Mouse (Mus musculus) heart, postnatal 14 days (tissue): ENCODE results near the gene Plekhm3. TPM values are rescaled to one million over a fixed set of nuclear protein-coding genes. Genes with fewer than 3 reads are reported as not detected.

ENCODE experiments used
- DNase-seq, 2 experiments: peaks; one replicate each; pipeline ENCODE4 v3.0.0; 2021 to 2022
- intact Hi-C: fragments of 180-260 bp; cut with DNase I; formaldehyde crosslinking; loops from one replicate; pipeline ENCODE4 v1.15.1; 2025
- total RNA-seq, 2 experiments: library from RNA; stranded (reverse); gene quantifications; 2 replicates each; pipeline ENCODE4 v1.2.3; 2021

Gene Plekhm3
- total RNA-seq, 2 experiments from 2014 or later, result 6.8 to 10.8 TPM

DNA sequence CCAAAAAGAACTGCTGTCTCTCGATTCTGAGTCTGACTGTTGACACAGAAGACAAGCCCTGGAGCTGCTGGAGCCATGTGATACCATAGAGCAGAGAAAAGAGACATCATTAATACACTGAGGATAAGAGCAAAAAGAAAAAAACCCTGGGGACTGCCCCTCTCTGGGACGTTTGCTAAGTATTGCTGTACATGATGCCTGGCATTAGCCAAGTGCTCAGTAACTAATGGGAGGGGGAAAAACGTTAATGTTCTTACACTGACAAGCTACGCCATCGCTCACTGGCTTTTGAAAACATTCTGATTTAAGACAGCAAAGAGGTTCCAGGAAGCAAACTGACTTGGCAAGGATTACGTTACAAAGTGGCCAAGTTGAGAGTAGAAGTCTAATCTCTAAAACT, 26.5 kb downstream of the Plekhm3 start:
- DNase-seq, result no peak
- intact Hi-C loops, result no loop called here

- no peak for DNase-seq
- intact Hi-C loops, result no loop called here
Observed at GRCm38 (mm10) chr1:64929673-64930072, 27.0 kb downstream of the Plekhm3 start.

DNA sequence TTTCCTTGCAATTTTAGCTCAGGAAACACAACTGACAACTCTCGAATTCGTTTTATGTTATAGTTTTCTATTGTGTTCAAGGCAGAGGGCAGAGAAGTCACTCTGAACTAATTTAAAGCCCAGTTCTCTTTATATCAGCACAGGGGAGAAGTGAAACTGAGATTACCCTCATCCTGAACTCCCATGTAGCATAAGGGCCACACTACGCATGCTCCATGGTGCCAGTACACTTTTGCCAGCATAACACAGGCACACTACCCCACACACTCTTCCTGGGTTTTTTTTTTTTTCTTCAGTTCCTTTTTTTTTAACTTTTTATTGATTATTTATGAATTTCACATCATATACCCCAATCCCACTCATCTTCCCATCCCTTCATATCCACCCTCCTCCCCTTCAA, 28.1 kb downstream of the Plekhm3 start:
- no peak for DNase-seq
- intact Hi-C loops, result no loop called here

GRCm38 (mm10) chr1:64927437-64928274, 29.0 kb downstream of the Plekhm3 start:
- no peak for DNase-seq
- intact Hi-C loops, result no loop called here

GRCm38 (mm10) chr1:64925594-64925993, 31.0 kb downstream of the Plekhm3 start:
- intact Hi-C loops, result no loop called here

DNA sequence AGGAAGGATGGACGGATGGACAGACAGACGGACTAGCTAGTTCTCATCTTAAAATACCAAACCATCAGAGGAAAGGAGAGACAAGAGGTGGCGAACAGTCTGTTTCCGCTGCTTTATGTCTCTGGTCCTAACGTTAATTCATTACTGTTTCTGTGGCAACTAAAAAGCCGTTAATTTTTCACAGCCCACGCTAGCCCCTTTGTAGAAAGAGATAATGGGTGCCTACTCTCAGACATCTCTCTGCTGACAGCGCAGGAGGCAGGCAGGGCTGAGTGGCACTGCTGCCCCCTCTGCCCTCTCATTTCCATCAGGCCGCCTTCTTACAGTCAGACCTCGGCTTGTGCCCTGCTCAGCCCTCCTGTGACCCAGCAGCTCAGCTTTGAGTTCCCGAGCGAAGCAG, 32.3 kb downstream of the Plekhm3 start:
- DNase-seq, result no peak
- intact Hi-C loops, result loop anchor here (5.0 kb wide), 1 partner anchor 58 kb away; no protein-coding TSS in a partner anchor

More at GRCm38 (mm10) chr1:64925594-64925993, 31.0 kb downstream of the Plekhm3 start:
- no peak for DNase-seq

DNA sequence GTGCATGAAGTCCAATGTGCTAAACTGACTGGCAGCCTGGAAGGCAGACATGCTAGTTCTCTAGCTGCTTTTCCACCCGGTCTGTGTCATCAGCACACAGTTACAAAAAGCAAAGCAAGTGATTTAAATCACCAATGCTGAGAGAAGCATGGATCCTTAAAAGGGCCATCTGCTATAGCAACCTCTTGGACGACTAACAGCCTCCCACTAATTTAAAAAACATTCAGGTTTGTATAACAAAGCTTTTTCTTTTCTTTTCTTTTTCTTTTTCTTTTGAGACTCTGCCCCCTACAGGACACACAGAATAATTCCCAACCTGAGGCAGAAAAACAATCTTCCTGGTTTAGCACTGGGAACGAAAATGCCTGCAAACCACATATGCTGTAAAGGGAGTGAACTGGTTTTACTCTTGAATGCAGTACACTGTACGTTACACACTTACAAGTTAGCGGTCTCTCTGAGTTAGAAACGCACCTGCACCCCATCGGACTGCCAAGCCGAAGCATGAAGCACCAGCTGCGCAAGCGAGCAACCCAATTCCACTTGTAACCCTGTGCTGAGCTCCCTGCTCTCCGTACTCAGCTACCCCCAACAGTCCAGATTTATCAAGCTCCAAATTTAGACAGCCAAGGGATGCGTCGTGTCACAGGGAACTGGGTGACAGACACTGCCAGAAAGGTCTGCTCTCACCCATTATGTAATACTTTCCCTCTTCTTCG, 37.7 kb downstream of the Plekhm3 start:
- DNase-seq, result peak; percentile 12 to 61
- intact Hi-C loops, result loop anchor here (1.0 to 10.0 kb wide), 4 partner anchors 182 to 1254 kb away; partner anchors contain the start of gene Fzd5

DNA sequence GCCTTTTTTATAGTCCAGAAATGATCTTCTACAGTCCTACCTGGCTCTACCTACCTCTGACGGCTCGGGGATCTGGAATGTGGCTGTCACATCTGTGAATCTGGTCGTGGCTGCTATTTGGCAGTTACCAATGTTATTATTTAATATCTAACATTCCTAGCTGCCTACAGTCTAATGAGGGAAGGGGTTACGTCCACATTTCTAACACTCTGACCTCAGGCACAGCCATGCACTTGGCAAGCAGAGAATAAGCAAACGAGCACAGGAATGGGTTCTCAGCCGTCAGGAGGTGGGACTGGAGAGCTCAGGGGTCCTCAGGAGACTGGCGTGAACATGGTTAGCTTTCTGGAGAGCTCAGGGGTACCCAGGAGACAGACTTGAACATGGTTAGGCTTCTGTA, 38.7 kb downstream of the Plekhm3 start:
- intact Hi-C loops, result loop anchor here (1.0 to 10.0 kb wide), 4 partner anchors 181 to 1253 kb away; partner anchors contain the start of gene Fzd5
- no peak for DNase-seq

DNA sequence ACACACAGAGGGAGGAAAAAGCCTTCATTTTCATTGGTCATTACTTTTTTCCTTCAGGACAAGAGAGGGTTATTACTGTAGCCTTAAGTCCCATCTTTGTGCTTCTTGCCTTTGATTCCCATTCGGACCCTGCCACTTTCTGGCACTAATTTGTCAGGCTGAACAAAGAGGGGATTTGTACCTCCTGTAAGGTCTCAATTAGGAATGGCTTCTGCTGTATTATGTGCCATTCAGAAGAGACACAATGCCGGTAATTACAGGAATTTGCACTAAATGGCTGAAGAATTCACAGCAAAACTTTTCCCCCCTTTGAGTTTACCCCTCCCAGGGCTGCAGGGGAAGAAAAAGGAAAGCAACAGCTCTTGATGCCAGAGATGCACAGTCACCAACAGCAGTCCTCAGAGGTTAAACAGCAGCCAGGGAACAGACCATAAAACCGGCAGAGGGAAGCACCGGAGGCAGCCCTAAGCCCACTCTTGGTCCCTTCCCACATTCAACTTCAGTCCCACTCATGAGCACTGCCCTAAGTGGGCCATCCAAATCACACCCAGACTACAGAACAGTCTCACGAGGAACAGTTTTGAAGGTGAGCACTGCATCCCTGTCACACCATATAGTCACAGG, 39.6 kb downstream of the Plekhm3 start:
- intact Hi-C loops, result loop anchor here (10.0 kb wide), 1 partner anchor 1252 kb away; no protein-coding TSS in a partner anchor
- DNase-seq, result no peak

- no peak for DNase-seq
- intact Hi-C loops, result loop anchor here (5.0 to 10.0 kb wide), 2 partner anchors 122 to 1250 kb away; no protein-coding TSS in a partner anchor
Observed at GRCm38 (mm10) chr1:64914356-64914755, 42.3 kb downstream of the Plekhm3 start.

GRCm38 (mm10) chr1:64907740-64908139, 48.9 kb downstream of the Plekhm3 start:
- intact Hi-C loops, result no loop called here
- no peak for DNase-seq

- DNase-seq, result no peak
- intact Hi-C loops, result no loop called here
Observed at GRCm38 (mm10) chr1:64906226-64906625, 50.4 kb downstream of the Plekhm3 start.

DNA sequence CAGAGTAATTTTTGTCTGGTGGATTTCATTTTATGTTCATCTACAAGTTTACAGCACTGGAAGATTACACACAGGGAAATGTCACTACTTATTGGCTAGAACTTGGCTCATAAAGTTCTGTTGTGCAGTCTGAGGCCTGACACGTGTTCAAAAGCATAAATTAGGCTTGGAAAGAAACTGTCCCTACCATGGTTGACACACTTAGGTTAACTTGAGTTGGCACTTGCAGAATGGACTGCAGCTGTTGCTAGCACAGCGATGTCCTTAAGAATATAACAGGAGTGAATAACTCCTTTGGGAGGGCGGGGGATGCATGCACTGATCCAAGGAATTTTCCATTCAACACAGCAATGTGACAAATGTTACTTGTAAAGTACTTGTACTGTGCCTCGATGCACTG, 53.2 kb downstream of the Plekhm3 start:
- intact Hi-C loops, result no loop called here
- no peak for DNase-seq

DNA sequence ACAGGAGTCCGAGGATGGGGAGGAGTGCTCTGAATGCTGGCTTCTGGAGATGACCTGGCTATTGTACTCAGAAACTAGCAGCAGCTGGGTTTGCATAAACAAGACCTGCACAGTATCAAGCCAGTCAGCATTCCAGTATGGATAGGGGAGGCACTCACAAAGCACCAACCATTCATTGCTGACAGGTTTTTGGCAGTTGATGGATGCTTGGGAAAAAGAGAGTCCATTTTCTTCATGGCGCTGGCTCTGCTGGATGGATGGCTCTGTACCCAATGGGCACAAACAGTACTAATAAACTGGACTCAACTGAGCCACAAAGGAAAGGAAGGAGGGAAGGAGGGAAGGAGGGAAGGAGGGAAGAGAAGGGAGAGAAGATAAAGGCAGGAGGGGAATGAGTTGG, 53.8 kb downstream of the Plekhm3 start:
- no peak for DNase-seq
- intact Hi-C loops, result no loop called here

DNA sequence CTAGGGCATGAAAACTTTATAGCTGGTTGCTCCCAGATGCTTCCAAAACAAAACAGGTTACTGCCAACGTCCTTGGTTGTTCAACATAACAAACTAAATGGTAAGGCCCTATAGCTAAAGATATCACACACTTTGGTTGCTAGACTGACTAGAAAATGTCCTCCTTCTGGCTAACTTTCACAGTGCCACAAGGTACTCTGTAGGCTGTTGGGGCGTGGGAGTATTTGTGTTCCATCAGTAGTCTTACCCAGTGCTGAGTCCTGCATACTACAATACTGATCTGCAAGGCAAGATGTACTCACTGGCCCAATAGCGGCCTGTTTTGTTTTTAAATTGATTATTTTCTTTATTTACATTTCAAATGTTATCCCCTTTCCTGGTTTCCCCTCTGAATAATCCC, 56.9 kb downstream of the Plekhm3 start:
- intact Hi-C loops, result no loop called here
- no peak for DNase-seq

GRCm38 (mm10) chr1:64897485-64897884, 59.1 kb downstream of the Plekhm3 start:
- intact Hi-C loops, result no loop called here
- no peak for DNase-seq

DNA sequence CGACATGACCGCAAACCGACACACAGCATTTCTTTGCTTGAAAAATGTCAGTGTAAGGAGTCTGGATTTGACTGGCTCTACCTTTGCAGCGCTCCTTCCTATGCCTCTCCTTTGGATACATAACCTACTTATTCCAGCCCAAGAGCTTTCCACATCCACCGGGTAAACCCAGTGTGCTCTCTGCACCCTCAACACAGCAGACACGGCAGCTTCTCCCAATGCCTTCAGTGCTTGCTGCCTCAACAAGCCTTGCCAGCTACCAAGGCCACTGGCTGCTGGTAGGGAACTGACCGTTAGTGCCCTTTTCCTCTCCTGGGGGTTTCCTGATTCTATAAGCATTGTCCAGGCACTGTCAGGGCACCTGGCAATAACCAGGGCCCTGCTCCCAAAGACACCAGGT, 62.8 kb downstream of the Plekhm3 start:
- intact Hi-C loops, result no loop called here
- DNase-seq, result no peak

DNA sequence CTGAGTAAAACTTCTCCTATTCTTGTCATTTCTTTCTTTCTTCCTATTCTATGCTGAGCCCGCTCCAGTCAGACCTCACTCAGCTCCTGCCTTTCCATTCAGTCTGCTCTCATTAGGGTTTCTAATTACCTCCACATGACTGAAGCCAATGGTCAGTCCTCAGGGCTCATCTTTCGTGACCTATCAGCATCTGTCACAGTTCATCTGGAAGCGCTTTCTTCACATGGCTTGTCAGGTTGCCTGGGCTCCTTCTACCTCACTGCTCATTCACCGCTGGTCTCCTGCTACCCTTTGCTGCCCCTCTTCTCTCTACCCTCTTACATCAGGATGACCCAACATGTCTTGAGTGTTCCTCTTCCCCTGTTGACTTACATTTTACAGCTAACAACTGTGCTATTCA, 65.3 kb downstream of the Plekhm3 start:
- intact Hi-C loops, result no loop called here
- DNase-seq, result no peak

- DNase-seq, result no peak
- intact Hi-C loops, result no loop called here
Observed at GRCm38 (mm10) chr1:64887502-64888203, 69.0 kb downstream of the Plekhm3 start.

DNA sequence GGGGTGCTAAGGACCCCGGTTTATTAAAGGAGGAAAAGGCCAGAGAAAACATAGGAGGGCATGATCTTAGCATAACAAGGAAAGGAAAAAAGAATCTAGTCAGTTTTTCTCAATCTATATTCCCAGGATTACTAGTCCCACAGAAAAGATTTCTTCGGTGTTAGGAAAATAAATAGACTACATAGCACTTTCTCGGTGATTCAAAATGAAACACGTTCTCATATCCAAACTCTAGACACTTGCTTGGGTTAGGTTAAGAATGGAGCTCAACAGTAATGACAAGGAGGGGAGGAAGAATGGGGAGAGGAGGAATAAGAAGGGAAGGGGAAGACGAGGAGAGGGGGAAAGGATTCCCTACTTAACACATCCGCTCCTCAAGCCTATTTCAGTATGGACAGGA, 69.9 kb downstream of the Plekhm3 start:
- intact Hi-C loops, result no loop called here

More for the DNA sequence above, 69.9 kb downstream of the Plekhm3 start:
- no peak for DNase-seq
